Comparison of ENCODE assay signal across 8 mouse cellular contexts in genomic region chr13:84349001-84349720, GRCm38 (mm10).
DNase-seq lines count a peak whose midpoint lies in the region; ATAC-seq and TF ChIP-seq lines count a peak whose summit lies in the region.

No protein-coding gene starts in this region.

- no peaks in the 10 kb centered on the region for H3K36me3 ChIP-seq in embryonic facial prominence, embryonic 10.5 days (replicated peaks)
- H3K36me3 ChIP-seq in lung, embryonic 14.5 days (ENCODE audit: insufficient read depth) = no peaks in the 10 kb centered on the region

- peak overlapping the region; percentile 58 for H3K4me3 ChIP-seq in embryonic facial prominence, embryonic 10.5 days
- H3K4me3 ChIP-seq in layer of hippocampus, adult 2 months = peak overlapping the region; percentile 67
- H3K4me3 ChIP-seq in lung, embryonic 14.5 days (ENCODE audit: low read depth, low read length) = peak overlapping the region; percentile 43

- no peak for ATAC-seq in lung, embryonic 14.5 days (ENCODE audit: insufficient read depth)

- TF ChIP-seq CTCF in layer of hippocampus, adult 2 months (conservative IDR thresholded peaks at IDR 0.05) = no peak
- TF ChIP-seq CTCF in lung, embryonic 14.5 days (IDR thresholded peaks at IDR 0.05; ENCODE audit: low read depth) = no peak

- intact Hi-C loops in gastrocnemius, postnatal 36 days (cut with DNase I) = loop anchor here (10.0 kb wide), 1 partner anchor 634 kb away; no protein-coding TSS in a partner anchor

- peaks cover 60% of the 10 kb centered on the region for H3K27me3 ChIP-seq in embryonic facial prominence, embryonic 10.5 days (replicated peaks; ENCODE audit: low read depth, poor library complexity, severe bottlenecking)
- peaks cover 33% of the 10 kb centered on the region for H3K27me3 ChIP-seq in lung, embryonic 14.5 days (ENCODE audit: insufficient read depth, low read length)

- peak overlapping the region; percentile 86 for H3K4me2 ChIP-seq in lung, embryonic 14.5 days

- DNase-seq in urinary bladder, postnatal 14 days (ENCODE audit: low spot score) = peak; percentile 35
- DNase-seq in urinary bladder, postnatal 4 days (ENCODE audit: low spot score in 2 of 2) = no peak
- DNase-seq in embryonic facial prominence, embryonic 10.5 days (ENCODE audit: low spot score) = peak; percentile 56
- DNase-seq in heart, postnatal 4 days = peak; percentile 24
- DNase-seq in layer of hippocampus, adult 2 months (ENCODE audit: low spot score in 2 of 2) = peak; percentile 60 to 79
- DNase-seq in lung, embryonic 14.5 days = peak; percentile 66
- peak; percentile 80 for DNase-seq in retina, postnatal 1 day
- no peak for DNase-seq in gastrocnemius, postnatal 36 days

- 1% methylated on average over 23 of the region's 23 CpGs for WGBS in embryonic facial prominence, embryonic 10.5 days
- whole genome bisulfite sequencing in lung, embryonic 14.5 days = under 1% methylated on average over 23 of the region's 23 CpGs

- peaks cover 25% of the 10 kb centered on the region for H3K4me1 ChIP-seq in embryonic facial prominence, embryonic 10.5 days
- no peaks in the 10 kb centered on the region for H3K4me1 ChIP-seq in lung, embryonic 14.5 days (ENCODE audit: insufficient read depth)

- no peaks in the 10 kb centered on the region for H3K9me3 ChIP-seq in embryonic facial prominence, embryonic 10.5 days
- no peaks in the 10 kb centered on the region for H3K9me3 ChIP-seq in lung, embryonic 14.5 days (ENCODE audit: low read depth, low read length)

- peak overlapping the region; percentile 32; the same call in 1 of the 2 replicates for H3K9ac ChIP-seq in lung, embryonic 14.5 days

- H3K27ac ChIP-seq in embryonic facial prominence, embryonic 10.5 days (replicated peaks) = peak overlapping the region; percentile 80
- H3K27ac ChIP-seq in layer of hippocampus, adult 2 months = peak overlapping the region; percentile 99
- peak overlapping the region; percentile 13; the same call in 1 of the 2 replicates for H3K27ac ChIP-seq in lung, embryonic 14.5 days (ENCODE audit: low read depth)

Comparison
In these comparisons a context has a peak if more than half of its experiments do, and no peak if none do; other contexts are left out.
1. DNase-seq: peak in urinary bladder, postnatal 14 days (single experiment), embryonic facial prominence, embryonic 10.5 days (single experiment), heart, postnatal 4 days (single experiment), layer of hippocampus, adult 2 months (2 of 2), lung, embryonic 14.5 days (single experiment) and retina, postnatal 1 day (single experiment); none in urinary bladder, postnatal 4 days (0 of 2) and gastrocnemius, postnatal 36 days (0 of 2).
2. H3K27ac ChIP-seq: peak in every context shown above with its lines; median percentile 99 in layer of hippocampus, adult 2 months; 80 in embryonic facial prominence, embryonic 10.5 days; 13 in lung, embryonic 14.5 days.
3. Peak in every context shown above with its lines, with median percentiles within 50 percentile points of each other: H3K4me3 ChIP-seq.